Mouse (Mus musculus): ENCODE results near the gene Krtap12-1.
"Not testable (repeated sequence)": the region's sequence is repeated elsewhere in the genome, so short reads cannot be mapped to it uniquely, and the experiment has no call there.

Gene Krtap12-1

DNA sequence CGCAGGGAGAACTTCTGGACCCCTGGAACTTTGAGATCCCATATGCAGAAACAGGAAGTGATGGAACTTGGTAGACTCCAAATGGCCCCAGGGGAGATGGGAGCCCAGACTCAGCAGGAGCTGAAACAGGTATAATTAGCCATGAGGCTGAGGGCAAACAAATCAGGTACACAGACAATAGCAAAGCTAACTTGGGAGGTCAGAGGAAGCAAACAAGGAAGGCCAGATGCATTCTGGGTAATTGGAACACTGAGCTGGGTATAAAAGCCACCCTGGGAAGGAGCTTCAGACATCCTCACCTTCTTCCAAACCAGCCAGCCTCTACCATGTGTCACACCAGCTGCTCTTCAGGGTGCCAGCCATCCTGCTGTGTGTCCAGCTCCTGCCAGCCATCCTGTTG is at the start of gene Krtap12-1:
Krtap12-1 (plus strand) TSS at position 301 of the 400 bp plus-strand sequence.
- DNase-seq (ENCODE audit: low read depth): not testable (repeated sequence)

GRCm38 (mm10) chr10:77670710-77671109 is 49.7 kb upstream of the Krtap12-1 start:
- no peak for DNase-seq (ENCODE audit: low read depth)

DNA sequence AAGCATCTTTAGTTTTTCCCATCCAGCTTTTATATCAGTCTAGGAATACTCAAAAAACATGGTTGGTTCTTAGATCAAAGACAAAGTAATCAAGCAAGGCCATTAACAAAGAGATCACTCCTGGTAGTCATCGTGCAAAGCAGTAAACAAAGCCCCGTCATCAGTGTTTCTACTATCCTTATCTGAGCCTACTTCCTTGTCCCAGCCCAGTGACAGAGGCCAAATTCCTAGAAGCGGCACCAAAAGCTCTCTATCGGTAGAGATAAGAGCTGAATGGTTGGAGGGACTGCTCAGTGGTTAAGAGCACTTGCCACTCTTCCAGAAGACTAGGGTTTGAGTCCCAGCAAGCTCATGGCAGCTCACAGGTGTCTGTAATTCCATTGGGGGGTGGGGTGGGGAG is 48.9 kb upstream of the Krtap12-1 start:
- peak; percentile 57 for DNase-seq (ENCODE audit: low read depth)

- no peak for DNase-seq (ENCODE audit: low read depth)
Measured at GRCm38 (mm10) chr10:77673765-77674164, 46.6 kb upstream of the Krtap12-1 start.

DNA sequence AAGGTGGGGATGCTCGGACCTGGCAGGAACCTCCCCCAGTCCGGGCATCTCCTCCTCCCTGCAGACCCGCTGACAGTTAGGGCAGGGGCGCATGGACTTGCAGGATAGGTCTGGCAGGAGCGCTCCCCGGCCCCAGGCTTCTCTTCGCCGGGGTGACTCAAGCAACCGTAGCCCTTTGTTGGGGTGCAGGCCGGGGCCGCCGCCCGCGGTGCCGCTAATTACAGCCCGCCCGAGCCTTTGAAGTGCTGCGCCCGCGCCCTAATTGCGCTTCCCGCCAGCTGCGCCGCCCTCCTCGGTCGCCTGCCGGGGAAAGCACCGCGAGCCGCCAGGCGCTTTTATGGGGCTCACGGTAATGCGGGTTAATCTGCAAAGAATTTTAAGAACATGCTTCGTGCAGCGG is 42.8 kb upstream of the Krtap12-1 start:
- no peak for DNase-seq (ENCODE audit: low read depth)

GRCm38 (mm10) chr10:77682994-77683393 is 37.4 kb upstream of the Krtap12-1 start:
- no peak for DNase-seq (ENCODE audit: low read depth)

DNA sequence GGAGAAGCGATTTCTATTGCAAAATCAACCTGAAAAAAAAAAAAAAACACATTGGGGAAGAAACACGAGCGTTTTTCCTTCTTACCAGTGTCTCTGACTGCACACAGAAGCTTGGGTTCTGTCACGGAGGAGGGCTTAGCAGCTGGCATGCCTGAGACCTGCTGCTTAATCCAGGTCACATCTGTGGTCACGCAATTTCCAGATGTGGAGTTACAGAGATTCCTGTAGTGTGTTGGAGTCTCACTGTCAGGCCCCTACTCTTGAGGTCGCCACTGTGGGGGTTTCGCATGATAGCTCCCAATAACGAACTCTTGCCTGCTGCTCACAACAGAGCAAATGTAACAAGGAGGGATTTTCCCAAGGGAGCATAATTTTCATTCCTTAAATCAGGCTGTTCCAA is 36.2 kb upstream of the Krtap12-1 start:
- no peak for DNase-seq (ENCODE audit: low read depth)

GRCm38 (mm10) chr10:77685895-77686664 is 34.3 kb upstream of the Krtap12-1 start, which contains the start of gene Tspear:
Gene Tspear, plus strand, starts transcription at chr10:77686569.
- no peak for DNase-seq (ENCODE audit: low read depth)

DNA sequence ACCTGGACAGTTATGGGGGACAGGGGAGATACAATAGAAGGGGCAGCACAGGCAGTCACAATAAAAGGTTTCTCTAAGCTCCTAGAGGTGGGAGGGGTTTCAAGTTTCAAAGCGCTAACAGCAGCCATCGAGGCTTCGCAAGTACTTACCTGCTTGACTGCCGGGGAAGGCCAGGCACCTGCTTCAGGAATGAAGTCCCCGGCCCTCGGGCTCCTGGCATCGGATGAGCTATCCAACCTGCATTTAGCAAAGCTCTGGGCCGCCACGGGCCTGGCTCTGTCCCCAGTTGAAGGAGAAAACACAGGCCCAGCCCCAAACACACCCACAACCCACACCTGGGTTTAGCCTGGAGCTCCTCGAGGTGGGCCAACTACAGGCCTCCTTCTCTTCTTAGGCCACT is 33.4 kb upstream of the Krtap12-1 start:
- DNase-seq (ENCODE audit: low read depth): no peak

DNA sequence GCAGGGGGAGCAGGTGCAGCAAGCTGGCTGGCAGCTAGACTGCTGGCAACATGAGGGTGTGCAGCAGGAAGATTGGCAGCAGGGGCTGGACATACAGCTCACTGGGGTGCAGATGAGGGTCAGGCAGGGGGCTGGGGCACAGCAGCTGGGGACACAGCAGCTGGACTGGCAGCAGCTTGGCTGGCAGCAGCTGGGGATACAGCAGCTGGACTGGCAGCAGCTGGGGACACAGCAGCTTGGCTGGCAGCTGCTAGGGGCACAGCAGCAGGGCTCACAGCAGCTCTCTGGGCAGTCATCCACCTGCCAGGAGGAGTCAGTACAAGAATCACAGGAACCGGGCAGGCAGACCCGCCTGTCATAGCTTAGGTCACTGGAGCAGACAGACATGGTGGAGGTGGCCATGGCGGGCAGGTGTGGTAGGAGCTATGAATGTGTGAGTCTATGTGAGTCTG is 30.0 kb upstream of the Krtap12-1 start, which contains the start of gene Gm19402:
Gm19402 (minus strand) TSS at position 402 of the 452 bp plus-strand sequence.
- not testable (repeated sequence) for DNase-seq (ENCODE audit: low read depth)

DNA sequence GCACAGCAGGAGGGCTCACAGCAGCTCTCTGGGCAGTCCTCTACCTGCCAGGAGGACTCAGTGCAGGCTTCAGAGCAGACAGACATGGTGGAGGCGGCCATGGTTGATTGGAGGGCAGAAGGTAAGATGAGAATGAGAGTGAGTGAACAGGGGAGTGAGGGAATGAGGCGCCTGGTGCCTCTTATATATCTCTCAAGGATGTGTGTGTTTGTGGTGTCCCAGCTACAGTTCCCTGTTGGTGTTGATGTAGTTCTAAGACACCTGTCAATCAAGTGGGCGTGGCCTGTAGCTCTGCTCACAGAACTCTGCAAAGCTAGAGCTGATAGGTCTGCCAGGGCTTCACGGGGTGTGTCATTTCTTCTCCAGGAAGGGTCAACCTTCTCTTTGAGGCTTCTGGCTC is 23.3 kb upstream of the Krtap12-1 start, which contains the start of gene Gm9508:
Gm9508 (minus strand) TSS at position 101 of the 400 bp plus-strand sequence.
- peak; percentile 5 for DNase-seq (ENCODE audit: low read depth)

GRCm38 (mm10) chr10:77706326-77706725 is 14.1 kb upstream of the Krtap12-1 start, which contains the start of gene Gm10272:
Gene Gm10272, plus strand, starts transcription at chr10:77706626.
- no peak for DNase-seq (ENCODE audit: low read depth)

- DNase-seq (ENCODE audit: low read depth): no peak
Measured at GRCm38 (mm10) chr10:77709831-77710230, 10.6 kb upstream of the Krtap12-1 start.

GRCm38 (mm10) chr10:77711157-77711556 is 9.2 kb upstream of the Krtap12-1 start, which contains the start of gene Gm10024:
Gene Gm10024, plus strand, starts transcription at chr10:77711457.
- not testable (repeated sequence) for DNase-seq (ENCODE audit: low read depth)

DNA sequence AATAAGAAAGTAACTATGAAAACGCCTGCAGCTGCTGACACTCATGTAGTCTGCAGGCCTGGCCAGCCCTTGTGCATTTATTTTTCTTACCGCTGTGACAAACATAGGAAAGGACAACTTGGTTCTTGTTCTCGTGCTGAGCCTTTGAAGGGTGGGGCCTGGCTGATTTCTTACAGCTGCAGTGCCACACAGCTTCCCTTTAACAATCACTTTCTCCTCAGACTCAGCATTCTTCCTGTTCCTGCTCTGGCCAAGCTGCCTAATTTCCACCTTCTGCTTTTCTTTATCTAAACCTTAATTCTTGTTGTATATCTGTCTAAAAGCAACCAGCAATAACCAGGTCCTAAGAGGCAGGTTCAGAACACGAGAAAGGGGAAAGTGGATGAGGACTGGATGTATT is 6.7 kb upstream of the Krtap12-1 start:
- no peak for DNase-seq (ENCODE audit: low read depth)

DNA sequence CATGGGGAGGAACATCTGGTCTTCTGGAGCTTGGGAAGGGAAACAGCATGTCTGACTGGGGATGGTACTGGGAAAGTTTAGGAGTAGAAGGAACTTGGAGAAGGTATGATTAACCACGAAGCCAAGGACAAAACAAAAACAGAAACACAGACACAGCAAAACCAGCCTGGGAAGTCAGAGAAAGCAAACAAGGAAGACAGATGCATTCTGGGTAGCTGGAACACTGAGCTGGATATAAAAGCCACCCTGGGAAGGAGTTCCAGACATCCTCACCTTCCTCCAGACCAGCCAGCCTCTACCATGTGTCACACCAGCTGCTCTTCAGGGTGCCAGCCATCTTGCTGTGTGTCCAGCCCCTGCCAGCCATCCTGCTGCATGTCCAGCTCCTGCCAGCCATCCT is 4.9 kb upstream of the Krtap12-1 start, which contains the start of gene Gm10142:
Gm10142 (plus strand) TSS at position 301 of the 400 bp plus-strand sequence.
- no peak for DNase-seq (ENCODE audit: low read depth)

DNA sequence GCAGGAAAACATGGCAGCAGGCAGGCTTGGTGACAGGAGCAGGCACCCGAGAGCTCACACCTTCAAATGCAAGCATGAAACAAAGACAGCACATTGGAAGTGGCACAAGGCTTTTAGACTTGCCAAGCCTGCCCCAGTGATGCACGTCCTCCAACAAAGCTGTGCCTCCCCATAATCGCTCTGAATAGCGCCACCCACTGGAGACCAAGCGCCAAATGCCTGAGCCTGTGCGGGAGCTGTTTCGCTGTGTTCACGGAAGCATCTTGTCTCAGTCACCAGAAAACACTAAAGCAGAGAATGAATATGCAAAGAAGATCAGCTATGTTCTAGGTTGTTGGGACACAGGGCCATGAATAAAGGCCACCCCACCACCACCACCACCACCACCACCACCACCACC is 4.5 kb downstream of the Krtap12-1 start:
- no peak for DNase-seq (ENCODE audit: low read depth)

GRCm38 (mm10) chr10:77726186-77726585 is 5.8 kb downstream of the Krtap12-1 start, which contains the start of gene Gm10100:
Gene Gm10100, plus strand, starts transcription at chr10:77726486.
- no peak for DNase-seq (ENCODE audit: low read depth)

DNA sequence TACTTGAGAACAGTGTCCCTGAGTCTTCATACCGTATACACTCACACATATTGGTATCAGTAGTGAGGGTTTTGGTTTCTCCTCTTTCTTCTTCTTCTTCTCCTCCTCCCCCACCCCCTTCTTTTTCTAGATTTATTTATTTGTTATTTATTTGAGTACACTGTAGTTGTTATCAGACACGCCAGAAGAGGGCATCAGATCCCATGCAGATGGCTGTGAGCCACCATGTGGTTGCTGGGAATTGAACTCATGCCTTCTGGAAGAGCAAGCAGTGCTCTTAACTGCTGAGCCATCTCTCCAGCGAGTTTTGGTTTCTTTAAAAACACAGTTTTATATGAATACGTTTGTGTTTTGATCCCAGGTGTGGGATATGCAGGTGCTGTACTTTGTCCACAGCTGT is 7.9 kb downstream of the Krtap12-1 start:
- no peak for DNase-seq (ENCODE audit: low read depth)

DNA sequence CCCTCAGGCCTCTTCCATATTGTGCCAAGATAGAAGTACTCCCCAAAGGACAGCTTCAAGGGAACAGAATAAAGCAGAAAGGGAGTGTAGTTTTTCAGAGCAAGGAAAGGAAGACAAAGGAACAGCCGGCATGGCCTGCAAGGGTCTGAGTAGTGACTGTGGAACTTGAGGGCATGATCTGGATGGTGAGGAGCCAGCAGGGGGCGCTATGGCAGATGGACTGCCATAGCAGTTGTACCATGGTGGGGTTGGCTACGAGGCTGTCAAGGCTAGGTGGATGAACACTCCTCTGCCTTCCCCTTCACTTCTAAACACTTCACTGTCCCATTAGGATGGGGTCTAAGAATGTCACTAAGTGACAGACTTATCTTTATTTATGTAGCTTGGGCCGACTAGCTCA is 8.8 kb downstream of the Krtap12-1 start:
- peak; percentile 9 for DNase-seq (ENCODE audit: low read depth)

GRCm38 (mm10) chr10:77735928-77736327 is 15.5 kb downstream of the Krtap12-1 start:
- no peak for DNase-seq (ENCODE audit: low read depth)

- no peak for DNase-seq (ENCODE audit: low read depth)
Measured at GRCm38 (mm10) chr10:77738929-77739328, 18.5 kb downstream of the Krtap12-1 start.

Measured in c-Kit-positive CD71-positive TER-119-negative erythroid progenitor cells, embryonic 14.5 days (primary cell).